Mouse (Mus musculus) stomach, embryonic 16.5 days (tissue): ENCODE results near the gene Neo1. TPM values are rescaled to one million over a fixed set of nuclear protein-coding genes. Genes with fewer than 3 reads are reported as not detected.
A peak's percentile ranks its signal among the peaks of the same experiment; 100 is the strongest.

Experiments used
- ATAC-seq: fragments of 200-750 bp; cut with Nextera tagmentation; 2 replicates; pipeline ENCODE4 v1.8.0; 2017; ENCODE audit warnings: moderate number of reproducible peaks, moderate TSS enrichment; ENCODE audit not compliant: insufficient read depth, low FRiP score
- H3K27ac ChIP-seq: fragments of 300-500 bp; sonication (generic); 2 replicates; pipeline ENCODE4 v1.5.1; 2014; ENCODE audit warnings: low read length
- H3K27me3 ChIP-seq: fragments of 300-500 bp; sonication (generic); 2 replicates; pipeline ENCODE4 v1.6.1; 2014; ENCODE audit warnings: low read length, control low read depth, mixed read lengths; ENCODE audit not compliant: control insufficient read depth, insufficient read depth
- H3K36me3 ChIP-seq: fragments of 300-500 bp; sonication (generic); 2 replicates; pipeline ENCODE4 v1.6.1; 2014; ENCODE audit warnings: low read length; ENCODE audit not compliant: control insufficient read depth, insufficient read depth
- H3K4me1 ChIP-seq: fragments of 300-500 bp; sonication (generic); 2 replicates; pipeline ENCODE4 v1.6.1; 2014; ENCODE audit warnings: low read length, control low read depth, mixed read lengths; ENCODE audit not compliant: control insufficient read depth, insufficient read depth
- H3K4me2 ChIP-seq: fragments of 300-500 bp; sonication (generic); 2 replicates; pipeline ENCODE4 v1.6.1; 2014; ENCODE audit warnings: low read depth, low read length, mixed read lengths
- H3K4me3 ChIP-seq: fragments of 300-500 bp; sonication (generic); replicated peaks from 2 replicates; pipeline ENCODE4 v1.5.1; 2014; ENCODE audit warnings: mild to moderate bottlenecking, low read length
- H3K9ac ChIP-seq: fragments of 300-500 bp; sonication (generic); 2 replicates; pipeline ENCODE4 v1.6.1; 2014; ENCODE audit warnings: low read length
- H3K9me3 ChIP-seq: fragments of 300-500 bp; sonication (generic); replicated peaks from 2 replicates; pipeline ENCODE4 v1.6.1; 2016; ENCODE audit warnings: low read length, control low read depth; ENCODE audit not compliant: control insufficient read depth
- WGBS: fragments of 180-500 bp; shearing (Covaris S2); extraction: QIAGEN DNeasy Blood & Tissue Kit; methylation state at CpG from one replicate; pipeline ENCODE4 v1.1.7; 2014; 5-methylcytosine and 5-hydroxymethylcytosine counted together
- polyA plus RNA-seq: library from polyadenylated mRNA; unstranded; fragments of >200 nt; fragmentation: Nextera tagmentation; extraction: Ambion mirVana; gene quantifications from 2 replicates; pipeline ENCODE4 v1.2.1, GENCODE M21; 2015

The Neo1 gene
- polyA plus RNA-seq, 1 experiment from 2014 or later: 28.1 TPM

DNA sequence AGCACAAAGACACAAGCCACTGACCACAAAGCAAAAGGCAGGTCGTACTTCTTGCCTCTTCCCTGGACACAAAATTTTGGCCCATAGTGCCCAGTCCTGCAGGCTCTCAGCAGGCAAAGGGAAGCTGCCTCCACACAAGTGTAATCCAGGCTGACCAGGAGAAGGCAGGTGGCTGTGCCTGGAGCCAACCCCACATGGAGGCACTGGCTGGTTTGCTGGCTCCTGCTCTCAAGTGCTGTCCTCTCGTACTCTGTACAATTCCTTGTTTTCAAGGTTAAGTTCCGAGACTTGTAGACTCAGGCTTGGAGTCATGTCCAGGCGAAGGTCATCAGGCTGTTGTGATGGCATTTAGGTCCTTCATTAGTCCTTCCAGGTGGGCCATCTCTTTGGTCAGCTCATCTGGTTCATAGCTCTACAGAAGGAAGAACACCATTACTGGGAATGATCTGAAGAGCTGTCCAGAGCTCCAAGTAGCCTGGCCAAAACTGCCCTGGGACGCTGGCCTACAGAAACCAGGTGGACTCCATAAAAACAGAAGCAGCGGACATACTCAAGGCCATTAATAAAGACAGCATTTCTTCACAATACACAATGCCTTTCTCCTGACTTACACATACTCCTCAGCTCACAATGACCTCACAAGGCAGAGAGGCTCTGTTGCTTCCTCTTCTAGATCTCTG, 159.2 kb downstream of the Neo1 start:
- H3K36me3 ChIP-seq: peaks cover 7% of the 10 kb centered on the region; the same call in 1 of the 2 replicates
- ATAC-seq: no peak
- WGBS: 90% methylated on average over 6 of the region's 6 CpGs
- no peak overlapping the region for H3K4me2 ChIP-seq
- H3K9me3 ChIP-seq: no peaks in the 10 kb centered on the region
- H3K4me1 ChIP-seq: no peaks in the 10 kb centered on the region
- H3K4me3 ChIP-seq: no peak overlapping the region
- no peak overlapping the region for H3K9ac ChIP-seq
- no peak overlapping the region for H3K27ac ChIP-seq
- no peaks in the 10 kb centered on the region for H3K27me3 ChIP-seq

DNA sequence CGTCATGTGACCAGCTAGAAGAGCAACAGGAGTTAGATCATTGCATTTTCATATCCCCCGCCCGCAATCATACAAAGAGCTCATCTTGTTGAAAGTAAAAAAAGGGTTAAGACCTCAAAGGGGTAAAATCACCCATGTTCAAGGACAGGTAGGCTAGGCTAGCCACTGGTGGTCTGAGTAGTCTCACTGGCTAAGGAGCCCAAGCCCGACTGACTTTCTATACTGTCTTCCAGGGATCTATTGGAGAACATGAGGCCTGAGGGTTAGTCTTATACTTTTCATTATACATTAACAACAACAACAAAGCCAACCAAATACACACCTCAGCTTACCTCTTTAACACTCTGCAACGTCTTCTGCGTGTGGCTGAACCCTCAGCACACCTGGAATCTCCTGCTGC, 160.8 kb downstream of the Neo1 start:
- no peak overlapping the region for H3K4me3 ChIP-seq
- no peak overlapping the region for H3K9ac ChIP-seq
- H3K4me1 ChIP-seq: no peaks in the 10 kb centered on the region
- no peaks in the 10 kb centered on the region for H3K27me3 ChIP-seq
- 93% methylated on average over 6 of the region's 6 CpGs for WGBS
- H3K36me3 ChIP-seq: peaks cover 7% of the 10 kb centered on the region; the same call in 1 of the 2 replicates
- ATAC-seq: no peak
- no peak overlapping the region for H3K27ac ChIP-seq
- H3K9me3 ChIP-seq: no peaks in the 10 kb centered on the region
- H3K4me2 ChIP-seq: no peak overlapping the region

DNA sequence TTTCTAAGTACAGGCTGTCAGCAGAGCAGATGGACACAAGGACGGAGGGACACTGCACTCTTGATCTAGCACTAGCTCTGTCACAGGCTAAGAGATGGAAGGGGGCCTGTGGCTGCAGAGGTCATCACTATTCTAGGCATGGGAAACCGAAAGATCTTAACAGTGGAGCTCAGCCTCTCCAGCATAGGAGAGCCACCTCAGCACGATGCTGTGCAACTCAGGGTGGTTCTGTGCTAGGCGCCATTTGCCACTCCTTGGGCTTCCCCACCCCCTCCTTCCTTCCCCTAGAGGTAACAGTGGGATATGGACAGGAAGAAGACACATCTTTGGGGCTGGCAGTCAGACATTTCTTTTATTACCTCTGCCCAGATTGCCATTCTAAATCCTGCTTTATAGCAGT, 161.9 kb downstream of the Neo1 start:
- no peaks in the 10 kb centered on the region for H3K9me3 ChIP-seq
- no peaks in the 10 kb centered on the region for H3K27me3 ChIP-seq
- H3K4me2 ChIP-seq: no peak overlapping the region
- H3K27ac ChIP-seq: no peak overlapping the region
- no peak overlapping the region for H3K4me3 ChIP-seq
- H3K4me1 ChIP-seq: no peaks in the 10 kb centered on the region
- H3K36me3 ChIP-seq: peaks cover 7% of the 10 kb centered on the region; the same call in 1 of the 2 replicates
- no peak for ATAC-seq
- WGBS: 81% methylated on average over 4 of the region's 4 CpGs
- H3K9ac ChIP-seq: no peak overlapping the region

- H3K36me3 ChIP-seq: peaks cover 7% of the 10 kb centered on the region; the same call in 1 of the 2 replicates
- H3K9me3 ChIP-seq: no peaks in the 10 kb centered on the region
- ATAC-seq: 0 out of 2 replicates have a peak, but pooled peaks have one; percentile 50
- H3K9ac ChIP-seq: no peak overlapping the region
- no peak overlapping the region for H3K4me3 ChIP-seq
- no peaks in the 10 kb centered on the region for H3K27me3 ChIP-seq
- 49% methylated on average over 10 of the region's 10 CpGs for WGBS
- H3K27ac ChIP-seq: no peak overlapping the region
- no peaks in the 10 kb centered on the region for H3K4me1 ChIP-seq
- no peak overlapping the region for H3K4me2 ChIP-seq
Observed at GRCm38 (mm10) chr9:58873541-58874324, 162.5 kb downstream of the Neo1 start.

DNA sequence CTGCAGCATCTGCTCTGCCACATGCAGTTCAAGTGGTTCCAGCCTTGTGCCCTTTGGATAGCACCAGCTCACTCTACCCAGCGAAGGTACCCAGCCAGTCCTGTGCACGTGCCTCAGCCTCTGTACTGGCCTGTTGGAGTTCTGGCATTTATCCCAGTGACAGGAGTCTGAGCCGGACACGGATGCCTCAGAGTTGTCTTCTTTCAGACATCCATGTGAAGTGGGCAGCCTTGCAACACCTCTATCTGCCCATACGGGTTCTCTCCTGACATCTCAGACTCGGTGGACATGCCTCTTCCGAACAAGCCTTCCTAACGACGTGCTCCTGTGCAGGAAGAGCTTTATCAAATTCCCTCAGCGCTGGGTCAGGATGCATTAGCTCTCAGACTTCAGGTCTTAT, 165.1 kb downstream of the Neo1 start:
- no peak for ATAC-seq
- no peaks in the 10 kb centered on the region for H3K27me3 ChIP-seq
- 59% methylated on average over 10 of the region's 10 CpGs for WGBS
- H3K9ac ChIP-seq: no peak overlapping the region
- H3K4me1 ChIP-seq: no peaks in the 10 kb centered on the region
- no peak overlapping the region for H3K4me3 ChIP-seq
- H3K4me2 ChIP-seq: no peak overlapping the region
- no peaks in the 10 kb centered on the region for H3K9me3 ChIP-seq
- H3K36me3 ChIP-seq: peaks cover 2% of the 10 kb centered on the region; the same call in 1 of the 2 replicates
- no peak overlapping the region for H3K27ac ChIP-seq

DNA sequence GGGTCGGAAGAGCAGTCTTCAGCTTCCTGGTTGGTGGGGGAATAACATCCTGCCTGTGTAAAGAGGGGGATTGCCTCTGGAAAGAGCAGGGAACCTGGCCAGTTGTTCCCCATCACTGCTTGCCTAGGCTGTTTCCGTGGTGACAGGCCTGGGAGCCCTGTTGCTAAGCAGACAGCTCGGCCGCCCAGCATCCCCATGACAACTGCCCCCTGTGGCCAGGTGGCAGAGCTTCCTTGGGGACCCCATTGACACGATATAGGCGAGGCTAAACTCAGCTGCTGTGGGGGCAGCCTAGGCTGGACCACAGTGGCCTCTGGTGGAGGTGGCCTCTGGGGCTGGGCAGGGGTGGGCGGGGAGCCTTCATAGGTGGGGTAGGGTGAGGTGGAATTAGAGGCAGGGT, 172.4 kb downstream of the Neo1 start:
- no peak for ATAC-seq
- Histone ChIP-seq H3K36me3 (no peaks in the 10 kb centered on the region), H3K9me3 (no peaks in the 10 kb centered on the region), H3K4me1 (no peaks in the 10 kb centered on the region), H3K4me3 (no peak overlapping the region), H3K27me3 (no peaks in the 10 kb centered on the region), H3K27ac (no peak overlapping the region), H3K4me2 (no peak overlapping the region), H3K9ac (no peak overlapping the region)
- 28% methylated on average over 7 of the region's 7 CpGs for WGBS

DNA sequence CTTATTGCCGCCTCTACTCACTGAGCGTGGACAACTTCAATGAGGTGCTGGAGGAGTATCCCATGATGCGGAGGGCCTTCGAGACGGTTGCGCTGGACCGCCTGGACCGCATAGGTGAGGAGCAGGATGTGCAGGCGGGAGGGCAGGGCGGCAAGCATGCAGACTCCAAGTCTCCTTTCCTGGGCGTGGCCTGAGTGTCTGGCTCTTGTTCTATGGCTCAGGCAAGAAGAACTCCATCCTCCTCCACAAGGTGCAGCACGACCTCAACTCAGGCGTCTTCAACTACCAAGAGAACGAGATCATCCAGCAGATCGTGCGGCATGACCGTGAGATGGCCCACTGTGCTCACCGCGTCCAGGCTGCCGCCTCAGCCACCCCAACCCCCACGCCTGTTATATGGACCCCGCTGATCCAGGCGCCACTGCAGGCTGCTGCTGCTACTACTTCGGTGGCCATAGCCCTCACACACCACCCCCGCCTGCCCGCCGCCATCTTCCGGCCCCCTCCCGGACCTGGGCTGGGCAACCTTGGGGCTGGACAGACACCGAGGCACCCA, 177.1 kb downstream of the Neo1 start:
- peak overlapping the region; percentile 40 for H3K4me2 ChIP-seq
- H3K4me1 ChIP-seq: no peaks in the 10 kb centered on the region
- no peaks in the 10 kb centered on the region for H3K9me3 ChIP-seq
- no peak overlapping the region for H3K27ac ChIP-seq
- 27% methylated on average over 30 of the region's 30 CpGs for WGBS
- no peak for ATAC-seq
- H3K36me3 ChIP-seq: no peaks in the 10 kb centered on the region
- no peaks in the 10 kb centered on the region for H3K27me3 ChIP-seq
- no peak overlapping the region for H3K9ac ChIP-seq
- no peak overlapping the region for H3K4me3 ChIP-seq

DNA sequence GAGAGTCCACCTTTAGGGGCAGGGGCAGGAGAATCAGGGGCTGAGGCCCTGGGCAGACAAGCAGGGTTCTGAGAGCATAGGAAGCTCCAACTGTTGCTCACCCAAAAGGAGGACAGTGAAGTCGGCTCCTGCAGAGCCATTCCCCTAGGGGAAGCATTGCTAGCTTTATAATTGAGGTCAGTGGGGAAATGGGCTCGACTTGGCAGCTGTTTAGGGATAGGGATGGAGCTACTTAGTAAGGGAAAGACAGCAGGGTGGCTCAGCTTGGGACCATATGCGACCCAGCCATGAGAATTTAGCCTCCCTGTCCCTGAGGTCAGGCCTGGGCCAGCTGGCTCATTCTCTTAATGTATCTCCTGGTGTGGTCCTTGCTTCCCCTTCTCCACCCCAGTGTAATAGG, 181.3 kb downstream of the Neo1 start:
- WGBS: 50% methylated on average over 3 of the region's 3 CpGs
- Histone ChIP-seq H3K9ac (no peak overlapping the region), H3K27me3 (no peaks in the 10 kb centered on the region), H3K4me3 (no peak overlapping the region), H3K36me3 (no peaks in the 10 kb centered on the region), H3K9me3 (no peaks in the 10 kb centered on the region), H3K4me1 (no peaks in the 10 kb centered on the region), H3K27ac (no peak overlapping the region), H3K4me2 (no peak overlapping the region)
- ATAC-seq: no peak
